Mouse (Mus musculus): ENCODE measurements at regions not wholly inside any gene's neighbourhood (a gene's known extent, or its start where the extent isn't known, plus 50 kb on each side); places are given as distances from the start of the nearest gene placed in this dataset.

DNA sequence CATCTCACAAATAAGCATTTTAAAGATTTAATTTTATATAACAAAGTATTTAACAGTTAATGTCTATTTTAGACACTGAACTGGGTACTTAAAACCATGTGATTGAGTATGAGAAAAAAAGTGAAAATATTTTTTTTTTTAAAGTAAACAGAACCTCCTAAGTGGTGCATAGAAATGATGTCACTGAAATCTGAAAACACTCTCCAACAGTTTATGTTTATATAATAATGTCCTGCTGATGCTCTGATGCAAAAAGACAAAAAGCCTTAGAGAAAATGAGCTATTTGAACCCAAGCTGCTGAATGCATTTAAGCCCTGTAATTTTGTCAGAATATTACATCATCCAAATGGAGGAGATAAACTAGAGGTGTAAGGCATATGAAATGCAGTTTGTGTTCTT lies 3447.1 kb downstream of the 9330182O14Rik start:
- Histone ChIP-seq H3K9me3 (ENCODE audit: control insufficient read depth, low read length) (no peaks in the 10 kb centered on the region), H3K27me3 (ENCODE audit: control insufficient read depth, insufficient read depth, low read length) (no peaks in the 10 kb centered on the region), H3K4me3 (ENCODE audit: low read depth, low read length) (no peak overlapping the region), H3K4me1 (ENCODE audit: control insufficient read depth, insufficient read depth, low read length) (no peaks in the 10 kb centered on the region), H3K36me3 (ENCODE audit: control insufficient read depth, insufficient read depth, low read length) (no peaks in the 10 kb centered on the region), H3K9ac (ENCODE audit: low read length) (no peak overlapping the region), H3K27ac (ENCODE audit: low read depth, low read length) (no peak overlapping the region), H3K4me2 (ENCODE audit: low read depth) (no peak overlapping the region)
- ATAC-seq (ENCODE audit: insufficient read depth, low FRiP score, low TSS enrichment), result no peak
- no peak for DNase-seq (ENCODE audit: low spot score)

DNA sequence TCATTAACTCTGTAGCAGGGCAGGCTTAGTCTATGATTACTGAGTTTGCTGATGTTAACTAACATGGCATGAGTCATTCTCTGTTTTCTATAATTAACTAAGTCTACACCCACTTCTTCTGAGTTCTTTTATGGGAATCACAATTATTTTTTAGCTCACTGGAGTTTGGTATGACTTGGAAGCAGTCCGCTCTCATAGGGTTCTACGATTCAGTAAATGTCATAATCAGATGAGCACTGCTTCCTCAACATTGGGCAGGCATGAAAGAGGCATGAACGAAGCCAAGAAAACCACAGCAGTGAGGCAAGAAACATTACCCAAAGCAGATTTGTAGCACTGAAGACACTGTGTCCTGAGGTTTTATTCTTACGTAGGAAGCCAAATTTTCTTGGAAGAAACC lies 3451.6 kb downstream of the 9330182O14Rik start:
- WGBS, result 83% methylated on average over 4 of the region's 4 CpGs
- DNase-seq (ENCODE audit: low spot score) (no peak), ATAC-seq (ENCODE audit: insufficient read depth, low FRiP score, low TSS enrichment) (no peak)
- H3K4me2 ChIP-seq (ENCODE audit: low read depth), result no peak overlapping the region
- no peaks in the 10 kb centered on the region for H3K36me3 ChIP-seq (ENCODE audit: control insufficient read depth, insufficient read depth, low read length)
- H3K27ac ChIP-seq (ENCODE audit: low read depth, low read length), result no peak overlapping the region
- H3K9me3 ChIP-seq (ENCODE audit: control insufficient read depth, low read length), result no peaks in the 10 kb centered on the region
- no peaks in the 10 kb centered on the region for H3K27me3 ChIP-seq (ENCODE audit: control insufficient read depth, insufficient read depth, low read length)
- no peaks in the 10 kb centered on the region for H3K4me1 ChIP-seq (ENCODE audit: control insufficient read depth, insufficient read depth, low read length)
- H3K9ac ChIP-seq (ENCODE audit: low read length), result no peak overlapping the region
- H3K4me3 ChIP-seq (ENCODE audit: low read depth, low read length), result no peak overlapping the region

DNA sequence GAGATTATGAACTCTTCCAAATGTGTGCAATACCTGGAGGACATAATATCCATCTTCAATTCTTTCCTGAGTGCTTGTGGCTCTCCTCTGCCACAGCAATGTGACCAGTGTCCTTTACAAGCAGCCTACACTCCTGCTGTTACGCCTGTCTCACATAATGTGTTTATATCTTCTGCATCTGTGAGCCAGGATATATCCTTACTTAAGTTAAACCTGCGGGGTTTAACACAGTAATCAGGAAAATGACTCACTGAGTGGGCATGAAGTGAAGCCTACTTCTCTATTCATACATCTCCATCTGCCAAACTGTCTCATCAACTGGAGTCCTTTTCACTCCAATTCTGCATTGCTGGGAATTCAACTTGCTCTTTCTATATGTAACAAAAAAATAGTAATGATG lies 3453.9 kb downstream of the 9330182O14Rik start:
- DNase-seq (ENCODE audit: low spot score), result no peak
- H3K4me1 ChIP-seq (ENCODE audit: control insufficient read depth, insufficient read depth, low read length), result no peaks in the 10 kb centered on the region
- 84% methylated on average over 2 of the region's 2 CpGs for WGBS
- no peak overlapping the region for H3K9ac ChIP-seq (ENCODE audit: low read length)
- H3K27me3 ChIP-seq (ENCODE audit: control insufficient read depth, insufficient read depth, low read length), result no peaks in the 10 kb centered on the region
- H3K36me3 ChIP-seq (ENCODE audit: control insufficient read depth, insufficient read depth, low read length), result no peaks in the 10 kb centered on the region
- H3K9me3 ChIP-seq (ENCODE audit: control insufficient read depth, low read length), result no peaks in the 10 kb centered on the region
- no peak overlapping the region for H3K27ac ChIP-seq (ENCODE audit: low read depth, low read length)
- no peak overlapping the region for H3K4me3 ChIP-seq (ENCODE audit: low read depth, low read length)
- no peak overlapping the region for H3K4me2 ChIP-seq (ENCODE audit: low read depth)
- no peak for ATAC-seq (ENCODE audit: insufficient read depth, low FRiP score, low TSS enrichment)

DNA sequence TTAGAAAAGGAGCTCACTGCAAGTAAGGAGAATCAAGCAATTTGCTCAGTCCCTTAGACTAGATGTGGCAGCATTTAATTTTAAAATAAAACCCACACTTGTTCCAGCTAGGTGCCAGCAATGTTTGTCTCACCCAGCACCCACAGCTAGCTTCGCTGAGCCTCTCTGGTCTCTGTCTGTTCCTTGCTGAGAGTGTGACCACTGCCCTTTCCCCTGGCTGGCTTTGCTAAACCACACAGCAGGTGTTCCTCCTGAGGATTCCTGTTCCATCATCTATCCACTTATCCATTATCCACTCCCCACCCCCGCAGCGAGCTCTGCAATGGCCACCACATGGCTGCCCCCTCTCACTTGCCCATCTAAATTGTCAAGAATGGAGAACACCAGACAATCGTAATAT lies 3473.5 kb downstream of the 9330182O14Rik start:
- Histone ChIP-seq H3K9ac (ENCODE audit: low read length) (no peak overlapping the region), H3K4me1 (ENCODE audit: control insufficient read depth, insufficient read depth, low read length) (no peaks in the 10 kb centered on the region), H3K27me3 (ENCODE audit: control insufficient read depth, insufficient read depth, low read length) (no peaks in the 10 kb centered on the region), H3K4me2 (ENCODE audit: low read depth) (no peak overlapping the region), H3K4me3 (ENCODE audit: low read depth, low read length) (no peak overlapping the region), H3K36me3 (ENCODE audit: control insufficient read depth, insufficient read depth, low read length) (no peaks in the 10 kb centered on the region), H3K27ac (ENCODE audit: low read depth, low read length) (no peak overlapping the region), H3K9me3 (ENCODE audit: control insufficient read depth, low read length) (no peaks in the 10 kb centered on the region)
- ATAC-seq (ENCODE audit: insufficient read depth, low FRiP score, low TSS enrichment) (no peak), DNase-seq (ENCODE audit: low spot score) (no peak)
- WGBS, result 80% methylated on average over 4 of the region's 4 CpGs

DNA sequence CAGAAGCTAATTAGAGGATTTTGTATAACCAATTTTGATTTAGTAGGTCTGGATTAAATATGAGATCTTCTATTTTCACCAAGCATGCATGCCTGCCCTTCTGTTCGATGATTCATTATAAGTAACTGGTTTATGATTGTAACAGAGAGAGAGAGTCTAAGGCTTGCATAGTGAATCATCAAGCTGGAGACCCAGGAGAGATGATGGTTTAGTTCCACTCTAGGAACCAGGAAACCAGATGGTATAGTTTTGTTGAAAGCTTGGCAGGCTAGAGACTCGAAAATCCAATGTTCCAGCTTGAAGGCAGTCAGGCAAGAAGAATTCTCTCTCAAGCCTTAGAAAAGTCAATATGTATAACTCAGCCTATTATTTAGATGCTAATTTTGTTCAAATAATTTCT lies 3475.7 kb downstream of the 9330182O14Rik start:
- 91% methylated on average over 2 of the region's 2 CpGs for WGBS

DNA sequence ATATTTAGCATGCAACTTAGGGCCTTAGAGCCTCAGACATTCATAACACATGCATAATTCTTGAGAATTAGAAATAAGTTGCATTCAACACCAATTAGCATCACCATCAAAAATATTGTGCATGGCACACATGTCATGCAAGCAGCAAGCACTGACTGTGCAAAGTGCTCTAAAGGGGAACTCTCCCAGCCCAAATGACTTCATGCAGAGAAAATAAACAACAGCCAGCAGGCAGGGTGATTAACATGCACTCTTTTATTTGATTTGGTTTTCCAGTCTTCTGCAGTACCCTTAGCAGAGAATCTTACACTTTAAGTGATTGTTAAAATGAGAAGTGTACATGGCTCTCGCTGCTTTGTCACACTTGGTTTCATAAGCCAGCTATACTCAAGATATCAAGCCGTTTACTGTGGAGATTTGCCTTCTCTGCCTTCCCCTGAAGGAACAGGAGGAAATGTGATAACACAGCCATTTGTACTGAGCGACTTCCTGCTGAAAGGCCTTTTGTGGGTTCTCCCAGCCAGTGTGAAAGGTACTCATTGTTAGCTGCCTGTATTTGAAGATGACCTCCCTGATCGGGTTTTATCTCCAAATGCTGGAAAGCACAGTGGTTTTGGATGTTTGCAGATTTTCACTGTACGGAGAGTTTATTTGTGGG lies 3480.0 kb downstream of the 9330182O14Rik start:
- WGBS, result 45% methylated on average over 5 of the region's 5 CpGs
- H3K4me3 ChIP-seq (ENCODE audit: low read depth, low read length), result no peak overlapping the region

More for the DNA sequence above, 3475.7 kb downstream of the 9330182O14Rik start:
- DNase-seq (ENCODE audit: low spot score) (no peak), ATAC-seq (ENCODE audit: insufficient read depth, low FRiP score, low TSS enrichment) (no peak)
- H3K27ac ChIP-seq (ENCODE audit: low read depth, low read length), result no peak overlapping the region
- no peaks in the 10 kb centered on the region for H3K36me3 ChIP-seq (ENCODE audit: control insufficient read depth, insufficient read depth, low read length)
- H3K4me1 ChIP-seq (ENCODE audit: control insufficient read depth, insufficient read depth, low read length), result no peaks in the 10 kb centered on the region
- no peak overlapping the region for H3K4me2 ChIP-seq (ENCODE audit: low read depth)
- no peaks in the 10 kb centered on the region for H3K27me3 ChIP-seq (ENCODE audit: control insufficient read depth, insufficient read depth, low read length)
- no peak overlapping the region for H3K9ac ChIP-seq (ENCODE audit: low read length)
- no peak overlapping the region for H3K4me3 ChIP-seq (ENCODE audit: low read depth, low read length)
- no peaks in the 10 kb centered on the region for H3K9me3 ChIP-seq (ENCODE audit: control insufficient read depth, low read length)

DNA sequence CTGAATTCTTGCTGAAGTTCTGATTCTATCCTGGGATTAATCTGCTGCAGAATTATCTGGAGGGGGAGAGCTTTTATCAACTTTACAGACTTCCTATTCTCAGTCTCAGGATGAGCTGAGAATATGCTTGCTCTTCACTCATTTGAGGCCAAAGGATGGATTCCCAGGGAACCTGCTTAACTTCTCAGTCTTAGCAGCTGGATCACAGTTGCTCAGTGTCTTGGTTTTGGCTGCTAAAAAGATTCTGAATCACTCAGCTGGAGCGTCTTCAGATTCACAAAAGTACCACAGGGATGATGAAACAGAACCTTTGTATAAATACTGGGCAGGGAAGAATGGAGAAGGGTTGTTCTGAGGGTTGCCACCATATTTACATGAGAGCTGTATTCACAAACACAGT lies 3481.6 kb downstream of the 9330182O14Rik start:
- H3K4me1 ChIP-seq (ENCODE audit: control insufficient read depth, insufficient read depth, low read length), result no peaks in the 10 kb centered on the region
- 89% methylated on average over 1 of the region's 1 CpGs for WGBS
- no peaks in the 10 kb centered on the region for H3K36me3 ChIP-seq (ENCODE audit: control insufficient read depth, insufficient read depth, low read length)
- H3K9me3 ChIP-seq (ENCODE audit: control insufficient read depth, low read length), result no peaks in the 10 kb centered on the region
- H3K4me2 ChIP-seq (ENCODE audit: low read depth), result no peak overlapping the region
- no peak overlapping the region for H3K4me3 ChIP-seq (ENCODE audit: low read depth, low read length)
- ATAC-seq (ENCODE audit: insufficient read depth, low FRiP score, low TSS enrichment) (no peak), DNase-seq (ENCODE audit: low spot score) (no peak)
- no peaks in the 10 kb centered on the region for H3K27me3 ChIP-seq (ENCODE audit: control insufficient read depth, insufficient read depth, low read length)
- no peak overlapping the region for H3K27ac ChIP-seq (ENCODE audit: low read depth, low read length)
- no peak overlapping the region for H3K9ac ChIP-seq (ENCODE audit: low read length)

More for the DNA sequence above, 3480.0 kb downstream of the 9330182O14Rik start:
- no peak for DNase-seq (ENCODE audit: low spot score)
- H3K9ac ChIP-seq (ENCODE audit: low read length), result no peak overlapping the region
- H3K4me1 ChIP-seq (ENCODE audit: control insufficient read depth, insufficient read depth, low read length), result no peaks in the 10 kb centered on the region
- H3K36me3 ChIP-seq (ENCODE audit: control insufficient read depth, insufficient read depth, low read length), result no peaks in the 10 kb centered on the region
- H3K4me2 ChIP-seq (ENCODE audit: low read depth), result no peak overlapping the region
- H3K27me3 ChIP-seq (ENCODE audit: control insufficient read depth, insufficient read depth, low read length), result no peaks in the 10 kb centered on the region
- H3K9me3 ChIP-seq (ENCODE audit: control insufficient read depth, low read length), result no peaks in the 10 kb centered on the region
- ATAC-seq (ENCODE audit: insufficient read depth, low FRiP score, low TSS enrichment), result no peak
- no peak overlapping the region for H3K27ac ChIP-seq (ENCODE audit: low read depth, low read length)

DNA sequence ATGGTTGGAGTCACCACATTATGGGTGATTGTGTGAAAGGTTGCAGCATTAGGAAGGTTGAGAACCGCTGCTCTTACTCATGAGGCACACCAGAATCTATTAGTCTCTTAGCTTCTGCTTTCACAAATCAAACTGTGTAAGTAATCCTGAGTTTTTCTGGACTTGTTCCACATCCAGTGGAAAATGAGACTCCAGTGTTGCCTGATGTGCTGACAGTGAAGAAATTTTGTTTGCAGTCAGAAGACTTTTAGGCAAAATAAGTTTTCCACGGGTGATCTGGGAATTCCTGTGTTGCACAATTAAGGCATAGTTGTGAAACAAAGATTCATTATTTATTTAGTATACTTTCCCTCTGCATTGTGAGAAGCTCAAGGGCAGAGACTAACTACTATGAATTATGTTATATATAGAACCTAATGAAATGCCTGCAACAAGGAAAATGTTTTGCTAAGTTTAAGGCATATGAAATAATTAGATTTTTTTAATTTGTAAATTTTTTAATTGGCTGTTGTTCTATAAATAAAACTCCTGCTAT lies 3490.3 kb downstream of the 9330182O14Rik start:
- Histone ChIP-seq H3K4me1 (ENCODE audit: control insufficient read depth, insufficient read depth, low read length) (no peaks in the 10 kb centered on the region), H3K36me3 (ENCODE audit: control insufficient read depth, insufficient read depth, low read length) (no peaks in the 10 kb centered on the region), H3K4me3 (ENCODE audit: low read depth, low read length) (no peak overlapping the region), H3K4me2 (ENCODE audit: low read depth) (no peak overlapping the region), H3K27ac (ENCODE audit: low read depth, low read length) (no peak overlapping the region), H3K9me3 (ENCODE audit: control insufficient read depth, low read length) (no peaks in the 10 kb centered on the region), H3K9ac (ENCODE audit: low read length) (no peak overlapping the region), H3K27me3 (ENCODE audit: control insufficient read depth, insufficient read depth, low read length) (no peaks in the 10 kb centered on the region)
- WGBS, result 85% methylated on average over 2 of the region's 2 CpGs
- ATAC-seq (ENCODE audit: insufficient read depth, low FRiP score, low TSS enrichment) (no peak), DNase-seq (ENCODE audit: low spot score) (no peak)

DNA sequence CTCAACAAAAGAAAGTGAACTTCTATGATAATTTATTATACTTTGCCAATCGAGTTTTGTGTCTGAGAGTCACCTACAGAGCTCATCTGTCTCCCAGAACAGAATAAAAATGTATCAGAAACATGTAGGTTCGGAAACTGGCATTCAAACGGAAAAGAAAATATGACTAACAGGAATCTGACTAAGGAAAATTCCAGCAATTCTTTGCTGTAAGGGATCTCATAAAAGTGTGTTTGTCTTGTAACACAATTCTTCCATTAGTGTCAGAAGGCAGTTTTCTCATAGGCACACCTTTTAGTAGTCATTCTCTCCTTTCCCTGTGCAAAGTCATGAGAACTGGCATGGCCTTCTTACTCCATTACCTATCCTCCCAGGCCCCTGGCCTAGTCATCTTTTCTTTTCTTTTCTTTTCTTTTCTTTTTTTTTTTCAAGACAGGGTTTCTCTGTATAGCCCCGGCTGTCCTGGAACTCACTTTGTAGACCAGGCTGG lies 3490.9 kb downstream of the 9330182O14Rik start:
- H3K27ac ChIP-seq (ENCODE audit: low read depth, low read length), result no peak overlapping the region
- no peak for DNase-seq (ENCODE audit: low spot score)
- no peak for ATAC-seq (ENCODE audit: insufficient read depth, low FRiP score, low TSS enrichment)
- no peaks in the 10 kb centered on the region for H3K36me3 ChIP-seq (ENCODE audit: control insufficient read depth, insufficient read depth, low read length)
- H3K27me3 ChIP-seq (ENCODE audit: control insufficient read depth, insufficient read depth, low read length), result no peaks in the 10 kb centered on the region
- no peaks in the 10 kb centered on the region for H3K4me1 ChIP-seq (ENCODE audit: control insufficient read depth, insufficient read depth, low read length)
- H3K9me3 ChIP-seq (ENCODE audit: control insufficient read depth, low read length), result no peaks in the 10 kb centered on the region
- no peak overlapping the region for H3K9ac ChIP-seq (ENCODE audit: low read length)
- 73% methylated on average over 4 of the region's 4 CpGs for WGBS
- H3K4me2 ChIP-seq (ENCODE audit: low read depth), result no peak overlapping the region
- H3K4me3 ChIP-seq (ENCODE audit: low read depth, low read length), result no peak overlapping the region

Data from neural tube, embryonic 11.5 days (tissue).